Mouse (Mus musculus) gastrocnemius, postnatal 14 days (tissue): ENCODE data around the gene Rnf224. TPM values are rescaled to one million over a fixed set of nuclear protein-coding genes. Genes with fewer than 3 reads are reported as not detected.
"Not testable (repeated sequence)": the region's sequence is repeated elsewhere in the genome, so short reads cannot be mapped to it uniquely, and the experiment has no call there.

ENCODE experiments used
- DNase-seq: peaks from one replicate; pipeline ENCODE4 v3.0.0; 2021; ENCODE audit warnings: mixed read lengths
- intact Hi-C: fragments of 180-260 bp; cut with DNase I; formaldehyde crosslinking; loops from one replicate; pipeline ENCODE4 v1.15.1; 2025; ENCODE audit warnings: low total_unique reads
- total RNA-seq, 2 experiments: library from RNA; stranded (reverse); gene quantifications; 2 replicates each; pipeline ENCODE4 v1.2.3; 2021

Rnf224 gene
- total RNA-seq, 2 experiments from 2014 or later: not detected

DNA sequence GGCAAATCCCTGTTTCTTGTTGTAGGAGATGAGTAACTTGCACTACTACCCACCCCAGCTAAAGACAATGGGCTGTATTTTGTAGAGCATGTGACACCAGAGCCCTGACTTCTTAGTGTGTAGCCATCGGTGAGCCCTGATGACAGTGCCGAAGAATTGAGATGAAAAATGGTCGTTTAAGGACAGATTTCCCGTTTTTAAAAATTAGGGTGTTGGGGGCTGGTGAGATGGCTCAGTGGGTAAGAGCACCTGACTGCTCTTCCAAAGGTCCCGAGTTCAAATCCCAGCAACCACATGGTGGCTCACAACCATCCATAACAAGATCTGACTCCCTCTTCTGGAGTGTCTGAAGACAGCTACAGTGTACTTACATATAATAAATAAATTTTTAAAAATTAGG, 20.7 kb upstream of the Rnf224 start:
- intact Hi-C loops, DNase-seq: not testable (repeated sequence)

DNA sequence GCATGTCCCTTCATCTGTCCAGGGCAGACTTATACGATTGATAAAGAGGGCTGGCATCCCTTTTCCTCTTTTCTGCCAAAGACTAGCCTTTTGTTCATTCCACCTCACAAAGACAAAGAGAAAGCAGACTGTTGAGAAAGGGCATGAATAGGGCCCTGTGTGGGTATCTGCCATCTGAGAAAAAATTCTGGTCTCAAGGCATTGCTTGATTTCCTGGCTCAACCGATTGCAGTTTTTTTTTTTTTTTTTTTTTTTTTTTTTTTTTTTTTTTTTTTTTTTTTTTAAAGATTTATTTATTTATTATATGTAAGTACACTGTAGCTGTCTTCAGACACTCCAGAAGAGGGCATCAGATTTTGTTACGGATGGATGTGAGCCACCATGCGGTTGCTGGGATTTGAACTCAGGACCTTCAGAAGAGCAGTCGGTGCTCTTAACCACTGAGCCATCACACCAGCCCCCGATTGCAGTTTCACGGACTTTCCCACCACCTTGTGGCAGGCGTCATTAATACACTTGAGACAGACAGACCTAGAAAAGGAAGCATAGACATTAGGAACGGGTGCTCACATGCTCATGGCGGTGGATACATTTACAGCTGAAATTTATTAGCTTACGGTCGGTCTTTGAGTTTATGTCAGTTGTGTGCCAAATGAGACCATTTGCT, 20.0 kb upstream of the Rnf224 start:
- DNase-seq, intact Hi-C loops: not testable (repeated sequence)

DNA sequence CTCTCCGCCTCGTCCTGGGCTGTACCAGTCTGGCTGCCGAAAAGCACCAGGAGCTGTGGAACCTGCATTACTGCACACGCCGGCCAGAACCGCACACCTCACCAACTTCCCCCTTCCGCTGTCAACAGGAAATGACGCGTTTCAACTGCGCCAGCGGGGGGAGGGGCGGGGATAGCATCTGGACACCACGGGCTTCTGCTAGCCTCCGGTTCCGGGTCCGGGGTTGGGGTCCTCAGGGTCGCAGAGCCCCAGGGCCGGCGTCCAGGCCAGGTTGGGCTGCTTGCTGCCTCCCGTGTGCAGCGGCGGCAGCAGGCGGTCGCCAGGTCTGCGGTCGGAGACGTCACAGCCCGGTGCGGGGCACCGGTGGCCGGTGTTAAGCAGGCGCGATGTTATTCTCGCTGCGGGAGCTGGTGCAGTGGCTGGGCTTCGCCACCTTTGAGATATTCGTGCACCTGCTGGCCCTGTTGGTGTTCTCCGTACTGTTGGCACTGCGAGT, 18.7 kb upstream of the Rnf224 start, which contains the start of gene Tmem203:
Tmem203 (plus strand) TSS at position 156 of the 496 bp plus-strand sequence.
- peak; percentile 87 for DNase-seq
- intact Hi-C loops: no loop called here

- intact Hi-C loops: no loop called here
- no peak for DNase-seq
Measured at GRCm38 (mm10) chr2:25252331-25252730, 15.7 kb upstream of the Rnf224 start.

GRCm38 (mm10) chr2:25246183-25247072, 9.8 kb upstream of the Rnf224 start, which contains the start of gene AL732309.1:
Gene AL732309.1, minus strand, starts transcription at chr2:25246863.
- no peak for DNase-seq
- intact Hi-C loops: loop anchor here (10.0 kb wide), 1 partner anchor 52 kb away; the partner anchor contains the start of gene Tor4a

DNA sequence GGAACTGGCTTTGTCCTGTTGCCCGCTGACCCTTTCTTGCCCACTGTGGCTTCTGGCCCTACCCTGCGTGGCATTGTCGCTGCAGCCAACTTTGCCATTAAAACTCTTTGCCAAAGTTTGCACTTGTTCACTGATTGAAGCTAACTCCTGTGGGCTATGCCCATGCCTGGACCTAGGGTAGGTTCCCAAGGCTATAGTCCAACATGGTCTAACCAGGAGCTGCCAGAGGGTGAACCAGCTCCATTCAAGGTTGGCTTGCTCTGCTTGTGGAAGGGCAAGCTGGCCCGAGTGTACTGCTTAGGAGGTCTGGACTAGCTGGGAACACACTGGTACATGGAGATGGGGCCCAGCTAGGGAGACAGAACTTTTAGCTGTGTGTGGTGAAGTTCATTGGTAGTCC, 7.6 kb upstream of the Rnf224 start:
- no peak for DNase-seq
- intact Hi-C loops: loop anchor here (10.0 kb wide), 1 partner anchor 49 kb away; the partner anchor contains the start of gene Tor4a

GRCm38 (mm10) chr2:25243342-25243741, 6.8 kb upstream of the Rnf224 start:
- intact Hi-C loops: loop anchor here (10.0 kb wide), 1 partner anchor 49 kb away; the partner anchor contains the start of gene Tor4a
- DNase-seq: no peak

GRCm38 (mm10) chr2:25242101-25242506, 5.5 kb upstream of the Rnf224 start, which contains the start of the genes Rnf208 and Cysrt1:
Gene Rnf208, plus strand, starts transcription at chr2:25242255.
Gene Cysrt1, minus strand, starts transcription at chr2:25242452.
- intact Hi-C loops: loop anchor here (10.0 kb wide), 1 partner anchor 47 kb away; the partner anchor contains the start of gene Tor4a
- DNase-seq: no peak

- intact Hi-C loops: loop anchor here (10.0 kb wide), 1 partner anchor 47 kb away; the partner anchor contains the start of gene Tor4a
- no peak for DNase-seq
Measured at GRCm38 (mm10) chr2:25241438-25241775, 4.8 kb upstream of the Rnf224 start.

GRCm38 (mm10) chr2:25240723-25241437, 4.3 kb upstream of the Rnf224 start:
- intact Hi-C loops: loop anchor here (10.0 kb wide), 1 partner anchor 46 kb away; the partner anchor contains the start of gene Tor4a
- DNase-seq: peak; percentile 71

DNA sequence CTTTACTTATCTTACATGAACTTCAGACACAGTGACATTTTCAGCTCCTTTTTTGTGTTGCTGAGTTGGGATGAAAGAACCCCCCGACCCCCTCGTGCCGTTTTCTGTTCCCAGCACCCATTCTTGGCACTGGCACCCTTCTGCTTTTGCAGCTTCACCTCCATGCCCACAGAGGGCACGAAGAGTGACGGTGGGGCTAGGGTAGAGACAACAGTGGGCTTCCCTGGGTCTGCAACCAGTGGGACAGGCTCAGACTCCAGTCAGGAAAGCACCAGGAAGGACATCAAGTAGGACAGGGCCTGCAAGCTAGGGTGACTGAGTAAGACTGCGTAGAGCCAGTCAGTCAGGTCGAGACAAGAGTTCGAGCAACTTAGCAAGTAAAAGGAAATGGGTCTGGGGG, 3.7 kb upstream of the Rnf224 start:
- DNase-seq: no peak
- intact Hi-C loops: loop anchor here (10.0 kb wide), 1 partner anchor 46 kb away; the partner anchor contains the start of gene Tor4a

- no peak for DNase-seq
- intact Hi-C loops: loop anchor here (10.0 kb wide), 1 partner anchor 45 kb away; the partner anchor contains the start of gene Tor4a
Measured at GRCm38 (mm10) chr2:25239766-25240165, 3.2 kb upstream of the Rnf224 start.

DNA sequence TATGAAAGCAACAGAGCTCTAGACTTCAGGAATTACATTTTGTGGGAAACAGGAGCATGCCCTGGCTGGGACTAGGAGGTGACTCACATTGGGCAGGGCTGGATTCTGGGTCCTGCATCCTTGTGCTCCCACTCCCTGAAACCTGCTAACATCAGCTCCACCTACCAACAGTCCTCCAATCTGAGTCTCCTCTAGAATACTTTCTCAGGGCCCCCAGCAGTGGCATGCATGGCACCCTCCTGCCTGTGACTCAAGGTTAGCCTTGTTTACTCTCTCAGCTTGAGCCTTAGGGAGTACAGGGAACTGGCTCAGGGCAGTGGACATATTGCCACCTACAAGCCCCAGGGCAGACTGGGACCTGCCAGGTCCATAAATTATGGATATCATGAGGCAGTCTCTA, 1.5 kb upstream of the Rnf224 start:
- intact Hi-C loops: no loop called here
- DNase-seq: no peak

GRCm38 (mm10) chr2:25237522-25237921, 935 bp upstream of the Rnf224 start:
- no peak for DNase-seq
- intact Hi-C loops: no loop called here

- intact Hi-C loops: no loop called here
- DNase-seq: no peak
Measured at GRCm38 (mm10) chr2:25234551-25235220, 1.9 kb downstream of the Rnf224 start.

GRCm38 (mm10) chr2:25234050-25234449, 2.5 kb downstream of the Rnf224 start, which contains the start of gene Slc34a3:
Gene Slc34a3, minus strand, starts transcription at chr2:25234364.
- DNase-seq: no peak
- intact Hi-C loops: no loop called here

- intact Hi-C loops: no loop called here
Measured at GRCm38 (mm10) chr2:25233421-25233820, 3.2 kb downstream of the Rnf224 start.

DNA sequence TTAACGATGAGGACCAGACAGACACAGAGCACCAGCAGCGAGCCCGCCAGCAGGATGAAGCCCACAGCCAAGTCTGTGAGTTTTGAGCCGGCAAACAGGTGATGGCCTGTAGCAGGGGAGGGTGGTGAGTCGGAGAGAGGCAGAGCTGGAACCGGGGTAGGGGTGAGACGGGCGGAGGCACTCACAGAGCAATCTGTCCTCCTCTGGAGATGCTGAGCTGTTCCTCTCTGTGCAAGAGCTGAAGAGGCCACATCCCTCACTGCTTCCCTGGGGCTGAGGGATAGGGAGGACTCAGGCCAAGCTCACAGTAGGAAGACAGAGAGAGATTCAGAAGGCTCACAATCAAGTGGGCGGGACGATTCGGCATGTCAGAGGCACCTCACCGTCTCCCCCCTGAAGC, 5.5 kb downstream of the Rnf224 start:
- intact Hi-C loops: no loop called here
- no peak for DNase-seq

More at GRCm38 (mm10) chr2:25233421-25233820, 3.2 kb downstream of the Rnf224 start:
- DNase-seq: no peak
